Mouse (Mus musculus) CH12.LX (cell line): ENCODE measurements around the gene Pde4dip. TPM values are rescaled to one million over a fixed set of nuclear protein-coding genes. Genes with fewer than 3 reads are reported as not detected.
A peak's percentile ranks its signal among the peaks of the same experiment; 100 is the strongest.

ENCODE experiments used
- DNase-seq: peaks from one replicate; pipeline ENCODE4 v3.0.0-alpha.2; 2013; ENCODE audit errors: extremely low read depth
- H3K27ac ChIP-seq: 2 replicates; pipeline ENCODE4 v1.5.1; 2012; ENCODE audit warnings: low read depth, mild to moderate bottlenecking, control low read depth, moderate library complexity; ENCODE audit not compliant: insufficient read depth
- H3K27me3 ChIP-seq: replicated peaks from 2 replicates; pipeline ENCODE3; 2012; ENCODE audit warnings: inconsistent platforms
- H3K36me3 ChIP-seq, 2 experiments: replicated peaks in 1 of 2; 2 replicates each; pipeline versions ENCODE3 to v1.6.1; 2012; ENCODE audit warnings: inconsistent platforms in 1 of 2, low read length in 1 of 2, mild to moderate bottlenecking in 1 of 2, mixed read lengths in 1 of 2, moderate library complexity in 1 of 2; ENCODE audit not compliant: control insufficient read depth in 1 of 2, insufficient read depth in 1 of 2
- H3K4me1 ChIP-seq, 2 experiments: 2 replicates each; pipeline ENCODE4 v1.6.1; 2012; ENCODE audit warnings: inconsistent platforms in 1 of 2, moderate library complexity in 1 of 2; ENCODE audit not compliant: insufficient read depth in 2 of 2, control insufficient read depth in 1 of 2
- H3K4me2 ChIP-seq: 2 replicates; pipeline ENCODE4 v1.6.1; 2012; ENCODE audit warnings: low read depth, mild to moderate bottlenecking, control low read depth; ENCODE audit not compliant: poor library complexity, insufficient read depth, severe bottlenecking
- H3K4me3 ChIP-seq, 3 experiments: fragments of 150-350 bp in 1 of 3; sonication (generic) in 1 of 3; replicated peaks in 1 of 3; 2 replicates each; pipeline versions ENCODE3 to v1.5.1; 2011 to 2012; ENCODE audit warnings: low read depth in 2 of 3, low read length in 2 of 3, mild to moderate bottlenecking in 2 of 3, moderate library complexity in 2 of 3, control low read depth in 1 of 3, improper control_type of control experiment in 1 of 3, inconsistent platforms in 1 of 3, mixed read lengths in 1 of 3; ENCODE audit not compliant: poor library complexity in 1 of 3
- H3K79me2 ChIP-seq: replicated peaks from 2 replicates; pipeline ENCODE4 v1.6.1; 2012; ENCODE audit warnings: mild to moderate bottlenecking, moderate library complexity; ENCODE audit not compliant: control insufficient read depth, poor library complexity, insufficient read depth, severe bottlenecking; ENCODE audit errors: extremely low read depth
- H3K9ac ChIP-seq: 2 replicates; pipeline ENCODE4 v1.6.1; 2012; ENCODE audit warnings: low read depth, mild to moderate bottlenecking, control low read depth, moderate library complexity; ENCODE audit not compliant: insufficient read depth
- H3K9me3 ChIP-seq: replicated peaks from 2 replicates; pipeline ENCODE3; 2012; ENCODE audit warnings: low read length, inconsistent platforms, mixed read lengths
- BHLHE40 ChIP-seq: IDR thresholded peaks from 2 replicates; pipeline ENCODE4 v1.6.1; 2011; ENCODE audit warnings: mild to moderate bottlenecking, low read depth, low read length, improper control_type of control experiment
- CHD1 ChIP-seq: IDR thresholded peaks from 2 replicates; pipeline ENCODE4 v1.6.1; 2012; ENCODE audit warnings: low read depth, low read length, improper control_type of control experiment, inconsistent platforms
- CTCF ChIP-seq, 2 experiments: IDR thresholded peaks in 1 of 2; conservative IDR thresholded peaks in 1 of 2; 2 replicates each; pipeline ENCODE4 v1.5.1; 2011 to 2012; ENCODE audit warnings: low read depth in 2 of 2, low read length in 2 of 2, improper control_type of control experiment in 1 of 2, inconsistent platforms in 1 of 2, mild to moderate bottlenecking in 1 of 2, moderate library complexity in 1 of 2
- ELF1 ChIP-seq: IDR thresholded peaks from 2 replicates; pipeline ENCODE4 v1.6.1; 2014; ENCODE audit warnings: low read depth, mild to moderate bottlenecking, inconsistent platforms, low read length, improper control_type of control experiment
- ETS1 ChIP-seq: conservative IDR thresholded peaks from 2 replicates; pipeline ENCODE4 v1.6.1; 2012; ENCODE audit warnings: low read depth, mild to moderate bottlenecking, inconsistent platforms, low read length, improper control_type of control experiment, moderate library complexity
- HCFC1 ChIP-seq: IDR thresholded peaks from 2 replicates; pipeline ENCODE4 v1.6.1; 2012; ENCODE audit warnings: low read depth, mild to moderate bottlenecking, inconsistent platforms, low read length, improper control_type of control experiment
- JUN ChIP-seq: IDR thresholded peaks from 2 replicates; pipeline ENCODE4 v1.6.1; 2011; ENCODE audit warnings: low read depth, mild to moderate bottlenecking, low read length, improper control_type of control experiment, moderate library complexity; ENCODE audit not compliant: insufficient read depth
- MAFK ChIP-seq: IDR thresholded peaks from 2 replicates; pipeline ENCODE4 v1.6.1; 2011; ENCODE audit warnings: low read length, improper control_type of control experiment; ENCODE audit not compliant: insufficient replicate concordance
- MAX ChIP-seq: IDR thresholded peaks from 2 replicates; pipeline ENCODE4 v1.6.1; 2011; ENCODE audit warnings: low read length, improper control_type of control experiment
- MYC ChIP-seq: IDR thresholded peaks from 2 replicates; pipeline ENCODE4 v1.6.1; 2011; ENCODE audit warnings: low read depth, mild to moderate bottlenecking, improper control_type of control experiment, low read length
- NRF1 ChIP-seq: IDR thresholded peaks from 2 replicates; pipeline ENCODE4 v1.6.1; 2014; ENCODE audit warnings: low read depth, mild to moderate bottlenecking, inconsistent platforms, low read length, improper control_type of control experiment, moderate library complexity
- PAX5 ChIP-seq: IDR thresholded peaks from 2 replicates; pipeline ENCODE4 v1.6.1; 2012; ENCODE audit warnings: low read length, inconsistent platforms, mixed read lengths
- POLR2AphosphoS2 ChIP-seq: IDR thresholded peaks from 2 replicates; pipeline ENCODE4 v1.6.1; 2011; ENCODE audit warnings: low read depth, low read length, improper control_type of control experiment
- RAD21 ChIP-seq: IDR thresholded peaks from 2 replicates; pipeline ENCODE4 v1.6.1; 2011; ENCODE audit warnings: low read depth, mild to moderate bottlenecking, low read length, improper control_type of control experiment, moderate library complexity
- TCF12 ChIP-seq: IDR thresholded peaks from 2 replicates; pipeline ENCODE4 v1.6.1; 2014; ENCODE audit warnings: low read depth, mild to moderate bottlenecking, inconsistent platforms, low read length, improper control_type of control experiment
- UBTF ChIP-seq: IDR thresholded peaks from 2 replicates; pipeline ENCODE4 v1.6.1; 2012; ENCODE audit warnings: low read depth, mild to moderate bottlenecking, inconsistent platforms, low read length, improper control_type of control experiment, moderate library complexity
- USF1 ChIP-seq: IDR thresholded peaks from 2 replicates; pipeline ENCODE4 v1.6.1; 2014; ENCODE audit warnings: low read depth, mild to moderate bottlenecking, inconsistent platforms, low read length, improper control_type of control experiment
- ZC3H11A ChIP-seq: IDR thresholded peaks from 2 replicates; pipeline ENCODE4 v1.6.1; 2012; ENCODE audit warnings: low read depth, mild to moderate bottlenecking, inconsistent platforms, low read length, improper control_type of control experiment
- ZMIZ1 ChIP-seq: IDR thresholded peaks from 2 replicates; pipeline ENCODE4 v1.6.1; 2012; ENCODE audit warnings: low read depth, mild to moderate bottlenecking, inconsistent platforms, low read length, improper control_type of control experiment
- dilution Hi-C: fragments of 300-500 bp; cut with MboI; formaldehyde crosslinking; loops from 2 replicates; pipeline ENCODE4 v1.14.3; 2020; ENCODE audit warnings: low sequenced_read_pairs; ENCODE audit not compliant: extremely low pct_unique_long_range_greater_than_20kb, extremely low pct_ligation_motif_present
- in situ Hi-C: fragments of 300-500 bp; cut with MboI; formaldehyde crosslinking; loops from 3 replicates; pipeline ENCODE4 v1.14.3; 2019; ENCODE audit warnings: low sequenced_read_pairs, low pct_ligation_motif_present, low pct_unique_long_range_greater_than_20kb, mixed read lengths
- polyA plus RNA-seq: library from polyadenylated mRNA; unstranded; fragments of >175 nt; gene quantifications from 2 replicates; pipeline ENCODE4 v1.2.1, GENCODE M21; 2012; ENCODE audit warnings: low read depth; ENCODE audit not compliant: insufficient read length
- total RNA-seq, 2 experiments: library from RNA; depleted of rRNA; stranded (reverse); fragments of 300-350 nt in 1 of 2; fragments of >200 nt in 1 of 2; gene quantifications; 2 replicates each; pipeline ENCODE4 v1.2.3; 2012 to 2014

The Pde4dip gene
- total and polyA plus RNA-seq, 3 experiments, result 12.4 to 21.7 (median 15.2) TPM

GRCm38 (mm10) chr3:97789317-97789716, 99.2 kb downstream of the Pde4dip start:
- no peak overlapping the region for H3K4me2 ChIP-seq
- no peak overlapping the region for H3K27ac ChIP-seq
- peaks cover 4% of the 10 kb centered on the region for H3K9me3 ChIP-seq
- in situ Hi-C loops, result no loop called here
- TF ChIP-seq RAD21 (peak; percentile 22), CTCF (conservative IDR thresholded peaks at IDR 0.05 in 1 of 2, IDR thresholded peaks at IDR 0.05 in 1 of 2; ENCODE audit: low read depth in 2 of 2, low read length in 2 of 2) (peak in 1 of 2 experiments; percentile 8; a peak in 1 of 4 replicates), MYC (no peak)
- dilution Hi-C loops, result no loop called here
- no peak overlapping the region for H3K9ac ChIP-seq
- H3K4me1 ChIP-seq, result peaks cover 0 to 4% of the 10 kb centered on the region in 2 experiments; a peak in 2 of 4 replicates
- H3K79me2 ChIP-seq, result no peaks in the 10 kb centered on the region
- DNase-seq, result no peak
- H3K27me3 ChIP-seq, result no peaks in the 10 kb centered on the region
- no peak overlapping the region for H3K4me3 ChIP-seq
- H3K36me3 ChIP-seq, result peaks cover 0 to 2% of the 10 kb centered on the region in 2 experiments

GRCm38 (mm10) chr3:97776195-97776594, 112.3 kb downstream of the Pde4dip start:
- no peaks in the 10 kb centered on the region for H3K36me3 ChIP-seq
- no peaks in the 10 kb centered on the region for H3K79me2 ChIP-seq
- no peak overlapping the region for H3K4me2 ChIP-seq
- TF ChIP-seq USF1 (no peak), MYC (no peak), HCFC1 (no peak), ZC3H11A (no peak), POLR2AphosphoS2 (no peak), ZMIZ1 (no peak), TCF12 (no peak), ELF1 (no peak), NRF1 (no peak), PAX5 (no peak), BHLHE40 (no peak), UBTF (no peak), MAX (no peak), JUN (no peak), CHD1 (no peak), ETS1 (no peak), MAFK (no peak)
- no peak for DNase-seq
- in situ Hi-C loops (no loop called here), dilution Hi-C loops (no loop called here)
- no peak overlapping the region for H3K4me3 ChIP-seq
- H3K27me3 ChIP-seq, result no peaks in the 10 kb centered on the region
- no peak overlapping the region for H3K27ac ChIP-seq
- H3K4me1 ChIP-seq, result peaks cover 2 to 17% of the 10 kb centered on the region in 2 experiments; a peak in 3 of 4 replicates
- no peaks in the 10 kb centered on the region for H3K9me3 ChIP-seq
- H3K9ac ChIP-seq, result no peak overlapping the region
